Mouse (Mus musculus) bone marrow macrophage, adult 2 months (primary cell): ENCODE measurements at regions not wholly inside any gene's neighbourhood (a gene's known extent, or its start where the extent isn't known, plus 50 kb on each side); places are given as distances from the start of the nearest gene placed in this dataset.

ENCODE experiments used
- CTCF ChIP-seq: IDR thresholded peaks from 2 replicates; pipeline ENCODE4 v1.5.1; 2012; ENCODE audit warnings: low read depth, mild to moderate bottlenecking, low read length, moderate library complexity
- POLR2A ChIP-seq: IDR thresholded peaks from 2 replicates; pipeline ENCODE4 v1.6.1; 2012; ENCODE audit warnings: mild to moderate bottlenecking, low read depth, low read length, borderline replicate concordance

DNA sequence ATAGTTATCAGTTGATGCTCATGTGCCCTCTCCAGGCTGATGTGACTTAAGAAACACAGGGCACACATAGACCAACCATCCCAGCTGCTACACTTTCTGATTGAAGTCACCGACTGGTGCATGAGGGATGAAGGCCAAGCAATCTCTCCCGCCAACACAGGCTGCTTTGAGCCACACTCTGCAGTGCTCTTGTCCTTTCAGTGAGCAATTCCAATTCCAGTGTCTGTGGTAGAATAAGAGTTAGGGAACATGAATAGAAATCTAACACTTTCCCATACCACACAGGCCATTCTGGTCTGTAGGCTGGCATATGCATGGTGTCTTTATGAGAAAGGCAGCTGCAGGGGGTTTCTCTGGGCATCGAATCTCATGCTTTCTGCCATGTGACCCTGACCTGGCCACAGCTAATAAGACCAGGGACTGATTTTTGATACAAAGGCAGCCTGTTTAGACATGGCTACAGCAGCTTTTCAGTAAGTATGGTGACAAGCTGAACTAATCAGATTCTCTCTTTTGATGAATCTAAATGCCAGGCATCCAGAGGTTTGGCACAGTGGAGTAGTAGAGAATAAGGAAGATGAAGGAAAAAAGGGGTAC lies 190.5 kb upstream of the Xrcc4 start:
- TF ChIP-seq POLR2A: no peak
- no peak for TF ChIP-seq CTCF
